Mouse (Mus musculus): ENCODE results near the gene Tnfsf10. TPM values are rescaled to one million over a fixed set of nuclear protein-coding genes. Genes with fewer than 3 reads are reported as not detected.
A peak's percentile ranks its signal among the peaks of the same experiment; 100 is the strongest.

Tnfsf10 gene
- polyA plus RNA-seq, 1 experiment from 2014 or later = 0.14 TPM

DNA sequence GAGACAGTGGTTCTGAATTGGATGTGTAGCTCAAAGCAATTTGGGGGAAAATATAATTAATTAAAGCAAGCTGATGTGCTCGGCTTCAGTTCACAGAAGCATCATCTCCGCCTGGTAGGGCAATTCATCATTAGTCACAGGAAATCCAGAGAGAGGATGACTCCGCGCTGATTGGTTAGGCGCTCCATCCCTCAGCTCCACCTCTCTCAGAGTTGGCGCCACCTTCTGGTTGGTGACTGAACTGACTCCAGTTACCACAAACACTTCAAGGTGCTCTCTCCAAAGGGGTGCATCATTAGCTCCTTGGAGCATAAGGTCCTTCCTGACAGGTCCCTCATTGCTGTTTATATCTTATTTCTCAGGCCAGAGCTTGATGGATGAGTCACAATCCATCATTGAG, 28.7 kb downstream of the Tnfsf10 start:
- no peak for ATAC-seq (ENCODE audit: low FRiP score, low read depth)
- 48% methylated on average over 6 of the region's 6 CpGs for WGBS
- H3K27ac ChIP-seq = no peak overlapping the region

GRCm38 (mm10) chr3:27348462-27348861, 31.6 kb downstream of the Tnfsf10 start:
- no peaks in the 10 kb centered on the region for H3K4me1 ChIP-seq
- no peaks in the 10 kb centered on the region for H3K36me3 ChIP-seq
- H3K4me3 ChIP-seq = no peak overlapping the region
- no peaks in the 10 kb centered on the region for H3K9me3 ChIP-seq
- H3K9ac ChIP-seq = no peak overlapping the region
- ATAC-seq (ENCODE audit: low FRiP score, low read depth) = 0 out of 2 replicates have a peak, but pooled peaks have one; percentile 36
- 78% methylated on average over 5 of the region's 5 CpGs for WGBS
- H3K27me3 ChIP-seq = no peaks in the 10 kb centered on the region
- no peak overlapping the region for H3K27ac ChIP-seq
- H3K4me2 ChIP-seq (replicated peaks) = no peak overlapping the region

More for the DNA sequence above, 28.7 kb downstream of the Tnfsf10 start:
- no peaks in the 10 kb centered on the region for H3K9me3 ChIP-seq
- H3K4me1 ChIP-seq = no peaks in the 10 kb centered on the region
- H3K4me3 ChIP-seq = no peak overlapping the region
- H3K9ac ChIP-seq = no peak overlapping the region
- no peaks in the 10 kb centered on the region for H3K36me3 ChIP-seq
- no peaks in the 10 kb centered on the region for H3K27me3 ChIP-seq
- H3K4me2 ChIP-seq (replicated peaks) = no peak overlapping the region

DNA sequence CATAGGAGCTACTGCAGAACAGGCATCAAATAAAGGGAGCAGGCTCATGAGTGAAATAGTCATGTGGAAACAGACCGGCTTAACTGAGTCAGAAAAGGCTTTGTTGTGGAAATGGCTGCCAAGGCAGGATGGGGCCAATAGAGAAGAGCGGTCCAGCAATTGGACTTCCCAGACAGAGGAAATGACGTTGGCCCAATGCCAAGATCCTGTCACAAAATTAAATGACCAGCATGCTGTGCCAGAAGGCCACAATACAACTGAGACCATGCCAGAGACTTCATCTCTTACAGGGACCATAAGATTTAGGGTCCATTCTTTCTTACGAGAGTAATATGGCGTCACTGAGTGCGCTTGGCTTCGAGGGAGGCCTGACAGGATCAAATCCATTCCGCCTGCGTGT, 34.3 kb downstream of the Tnfsf10 start:
- Histone ChIP-seq H3K4me2 (replicated peaks) (no peak overlapping the region), H3K4me1 (no peaks in the 10 kb centered on the region), H3K4me3 (no peak overlapping the region), H3K27me3 (no peaks in the 10 kb centered on the region), H3K9ac (no peak overlapping the region), H3K27ac (no peak overlapping the region), H3K9me3 (no peaks in the 10 kb centered on the region), H3K36me3 (no peaks in the 10 kb centered on the region)
- no peak for ATAC-seq (ENCODE audit: low FRiP score, low read depth)
- WGBS = 66% methylated on average over 9 of the region's 9 CpGs

GRCm38 (mm10) chr3:27359100-27359720, 42.4 kb downstream of the Tnfsf10 start:
- no peak overlapping the region for H3K4me2 ChIP-seq (replicated peaks)
- no peak for ATAC-seq (ENCODE audit: low FRiP score, low read depth)
- H3K4me1 ChIP-seq = no peaks in the 10 kb centered on the region
- no peak overlapping the region for H3K9ac ChIP-seq
- WGBS = 77% methylated on average over 2 of the region's 2 CpGs
- H3K4me3 ChIP-seq = no peak overlapping the region
- peaks cover 3% of the 10 kb centered on the region; the same call in 1 of the 2 replicates for H3K9me3 ChIP-seq
- no peaks in the 10 kb centered on the region for H3K27me3 ChIP-seq
- H3K36me3 ChIP-seq = no peaks in the 10 kb centered on the region
- H3K27ac ChIP-seq = no peak overlapping the region

GRCm38 (mm10) chr3:27370125-27370524, 53.3 kb downstream of the Tnfsf10 start:
- H3K36me3 ChIP-seq = no peaks in the 10 kb centered on the region
- 4% methylated on average over 10 of the region's 10 CpGs for WGBS
- no peak overlapping the region for H3K9ac ChIP-seq
- H3K9me3 ChIP-seq = no peaks in the 10 kb centered on the region
- no peak overlapping the region for H3K4me2 ChIP-seq (replicated peaks)
- H3K4me1 ChIP-seq = peaks cover 14% of the 10 kb centered on the region
- no peak overlapping the region for H3K27ac ChIP-seq
- peaks cover 63% of the 10 kb centered on the region for H3K27me3 ChIP-seq
- ATAC-seq (ENCODE audit: low FRiP score, low read depth) = no peak; the same call in 1 of the 2 replicates
- no peak overlapping the region for H3K4me3 ChIP-seq

GRCm38 (mm10) chr3:27370582-27371275, 53.9 kb downstream of the Tnfsf10 start:
- H3K4me2 ChIP-seq (replicated peaks) = peak overlapping the region; percentile 55; the same call in 1 of the 2 replicates
- no peaks in the 10 kb centered on the region for H3K9me3 ChIP-seq
- no peak overlapping the region for H3K9ac ChIP-seq
- no peak for ATAC-seq (ENCODE audit: low FRiP score, low read depth)
- H3K4me1 ChIP-seq = peaks cover 14% of the 10 kb centered on the region
- WGBS = 4% methylated on average over 20 of the region's 20 CpGs
- H3K36me3 ChIP-seq = no peaks in the 10 kb centered on the region
- H3K27me3 ChIP-seq = peaks cover 65% of the 10 kb centered on the region
- H3K4me3 ChIP-seq = no peak overlapping the region
- no peak overlapping the region for H3K27ac ChIP-seq

GRCm38 (mm10) chr3:27371276-27371621, 54.4 kb downstream of the Tnfsf10 start, which contains the start of gene Ghsr:
Ghsr (plus strand) TSS chr3:27371351.
- Histone ChIP-seq H3K9me3 (no peaks in the 10 kb centered on the region), H3K4me1 (peaks cover 14% of the 10 kb centered on the region), H3K4me2 (replicated peaks) (peak within 1 kb of the TSS; percentile 55), H3K27ac (no peak within 1 kb of the TSS), H3K27me3 (peaks cover 65% of the 10 kb centered on the region), H3K4me3 (peak within 1 kb of the TSS; percentile 24), H3K9ac (no peak within 1 kb of the TSS), H3K36me3 (no peaks in the 10 kb centered on the region)
- 2% methylated on average over 19 of the region's 19 CpGs for WGBS
- no peak for ATAC-seq (ENCODE audit: low FRiP score, low read depth)

- Histone ChIP-seq H3K9ac (no peak overlapping the region), H3K27me3 (peaks cover 69% of the 10 kb centered on the region), H3K4me2 (replicated peaks) (peak overlapping the region; percentile 55), H3K36me3 (no peaks in the 10 kb centered on the region), H3K4me3 (peak overlapping the region; percentile 24), H3K9me3 (no peaks in the 10 kb centered on the region), H3K27ac (no peak overlapping the region), H3K4me1 (peaks cover 14% of the 10 kb centered on the region)
- no peak for ATAC-seq (ENCODE audit: low FRiP score, low read depth)
- 2% methylated on average over 76 of the region's 77 CpGs for WGBS
Measured at GRCm38 (mm10) chr3:27371725-27372650, 55.2 kb downstream of the Tnfsf10 start.

- no peak overlapping the region for H3K4me2 ChIP-seq (replicated peaks)
- WGBS = 58% methylated on average over 9 of the region's 9 CpGs
Measured at GRCm38 (mm10) chr3:27374396-27374795, 57.6 kb downstream of the Tnfsf10 start.

GRCm38 (mm10) chr3:27377935-27378334, 61.1 kb downstream of the Tnfsf10 start:
- no peak overlapping the region for H3K9ac ChIP-seq
- H3K4me1 ChIP-seq = no peaks in the 10 kb centered on the region
- H3K27me3 ChIP-seq = peaks cover 27% of the 10 kb centered on the region
- H3K4me2 ChIP-seq (replicated peaks) = no peak overlapping the region
- no peak for ATAC-seq (ENCODE audit: low FRiP score, low read depth)
- no peak overlapping the region for H3K4me3 ChIP-seq
- H3K9me3 ChIP-seq = no peaks in the 10 kb centered on the region
- WGBS = 80% methylated on average over 4 of the region's 4 CpGs
- no peak overlapping the region for H3K27ac ChIP-seq
- H3K36me3 ChIP-seq = no peaks in the 10 kb centered on the region

More at GRCm38 (mm10) chr3:27374396-27374795, 57.6 kb downstream of the Tnfsf10 start:
- no peak for ATAC-seq (ENCODE audit: low FRiP score, low read depth)
- no peak overlapping the region for H3K27ac ChIP-seq
- no peak overlapping the region for H3K9ac ChIP-seq
- no peaks in the 10 kb centered on the region for H3K9me3 ChIP-seq
- no peak overlapping the region for H3K4me3 ChIP-seq
- H3K36me3 ChIP-seq = no peaks in the 10 kb centered on the region
- H3K4me1 ChIP-seq = peaks cover 14% of the 10 kb centered on the region
- H3K27me3 ChIP-seq = peaks cover 61% of the 10 kb centered on the region

GRCm38 (mm10) chr3:27384836-27385235, 68.0 kb downstream of the Tnfsf10 start:
- H3K4me3 ChIP-seq = no peak overlapping the region
- H3K4me2 ChIP-seq (replicated peaks) = no peak overlapping the region
- H3K27me3 ChIP-seq = no peaks in the 10 kb centered on the region
- no peak overlapping the region for H3K27ac ChIP-seq
- H3K36me3 ChIP-seq = no peaks in the 10 kb centered on the region
- H3K9ac ChIP-seq = no peak overlapping the region
- no peak for ATAC-seq (ENCODE audit: low FRiP score, low read depth)
- H3K4me1 ChIP-seq = no peaks in the 10 kb centered on the region
- 66% methylated on average over 3 of the region's 3 CpGs for WGBS
- H3K9me3 ChIP-seq = no peaks in the 10 kb centered on the region

- no peak for ATAC-seq (ENCODE audit: low FRiP score, low read depth)
- Histone ChIP-seq H3K4me1 (no peaks in the 10 kb centered on the region), H3K27me3 (no peaks in the 10 kb centered on the region), H3K9me3 (no peaks in the 10 kb centered on the region), H3K4me2 (replicated peaks) (no peak overlapping the region), H3K4me3 (no peak overlapping the region), H3K36me3 (no peaks in the 10 kb centered on the region), H3K9ac (no peak overlapping the region), H3K27ac (no peak overlapping the region)
- WGBS = 88% methylated on average over 1 of the region's 1 CpGs
Measured at GRCm38 (mm10) chr3:27389923-27390322, 73.1 kb downstream of the Tnfsf10 start.
